Mouse (Mus musculus) ES-CJ7 (cell line): ENCODE results near the gene Zp3.
A peak's percentile ranks its signal among the peaks of the same experiment; 100 is the strongest.

Experiments
- DNase-seq: peaks from one replicate; pipeline ENCODE4 v3.0.0; 2011; ENCODE audit warnings: low read depth, low spot score

Gene Zp3

DNA sequence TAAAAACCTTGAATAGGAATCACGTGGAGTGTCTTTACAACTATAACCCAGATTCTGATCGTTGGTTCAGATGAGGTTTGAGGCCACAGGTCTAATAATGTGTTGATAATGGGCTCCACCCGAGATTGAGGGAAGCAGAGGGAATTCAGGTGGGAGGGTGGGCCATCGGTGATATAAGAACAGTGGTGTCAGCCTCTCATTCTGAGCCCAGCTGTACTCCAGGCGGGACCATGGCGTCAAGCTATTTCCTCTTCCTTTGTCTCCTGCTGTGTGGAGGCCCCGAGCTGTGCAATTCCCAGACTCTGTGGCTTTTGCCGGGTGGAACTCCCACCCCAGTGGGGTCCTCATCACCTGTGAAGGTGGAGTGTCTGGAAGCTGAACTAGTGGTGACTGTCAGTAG, at the start of gene Zp3:
Gene Zp3, plus strand, starts transcription at position 196 of the 400 bp plus-strand sequence.
- DNase-seq: peak; percentile 61

DNA sequence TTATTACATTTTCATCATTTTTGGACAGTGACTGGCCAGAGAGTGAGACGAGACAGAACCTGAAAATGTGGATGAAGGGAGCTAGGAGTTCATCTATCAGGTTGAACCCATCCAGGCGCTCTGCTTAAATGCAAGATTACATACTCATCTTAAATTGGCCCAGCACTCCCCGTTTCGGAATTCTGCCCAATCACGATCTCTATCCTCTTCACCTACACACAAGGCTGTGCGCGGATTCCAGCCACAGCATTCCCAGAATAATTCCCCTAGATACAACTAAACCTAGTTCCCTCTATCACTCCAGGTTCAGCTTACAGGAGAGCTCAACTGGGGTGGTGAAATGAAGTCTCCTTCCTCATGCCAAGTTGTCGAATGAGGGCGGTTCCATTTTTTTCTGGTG, 48.4 kb upstream of the Zp3 start:
- no peak for DNase-seq

DNA sequence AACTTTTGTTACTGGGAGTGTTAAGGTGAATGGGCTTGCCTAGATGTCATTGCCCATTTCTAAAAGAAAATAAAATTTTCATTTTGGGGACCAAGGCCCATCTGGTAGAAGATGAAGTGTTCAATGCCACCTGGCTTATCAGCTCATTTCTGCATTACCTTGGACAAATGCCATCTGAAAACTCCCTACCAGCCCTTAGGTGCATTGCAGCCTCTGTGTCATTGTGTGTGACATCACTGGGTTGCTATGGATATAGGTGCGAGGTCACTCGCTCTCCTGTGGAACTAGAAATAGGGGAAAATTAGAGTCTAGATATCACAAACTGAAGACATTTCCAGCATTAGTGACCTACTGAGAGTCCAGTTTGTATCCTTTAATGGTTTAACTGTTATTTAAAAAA, 47.5 kb upstream of the Zp3 start:
- DNase-seq: no peak

DNA sequence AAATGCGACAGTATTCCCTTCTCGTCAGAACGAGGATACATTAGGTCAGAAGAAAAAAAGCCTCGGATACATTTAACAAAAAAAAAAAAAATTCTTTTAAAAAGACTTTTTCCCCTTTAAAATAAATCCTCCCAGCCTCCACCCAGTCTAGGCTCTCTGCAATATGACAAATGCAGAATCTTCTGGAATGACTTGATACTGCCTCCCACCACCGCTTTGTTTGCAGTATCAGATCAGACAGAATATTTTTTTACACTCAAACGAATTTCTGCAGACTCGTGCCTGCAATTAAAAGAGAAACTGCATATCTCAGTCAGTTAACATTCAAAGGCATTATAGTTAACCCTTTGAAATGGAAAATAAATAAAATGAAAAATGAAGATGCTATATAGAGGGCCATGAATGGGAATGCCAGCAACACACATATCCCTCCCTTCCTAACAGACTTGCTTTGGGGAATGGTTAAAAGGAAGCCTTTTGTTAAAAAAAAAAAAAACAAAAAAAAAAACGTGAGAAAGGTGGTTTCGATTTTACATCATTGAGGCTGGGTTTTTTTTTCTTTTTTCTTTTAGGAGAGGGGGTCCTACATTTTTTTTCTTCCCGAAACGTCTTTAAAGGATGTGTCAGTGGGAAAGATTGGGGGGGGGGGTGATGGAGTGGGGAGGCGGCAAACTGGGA, 46.5 kb upstream of the Zp3 start:
- no peak for DNase-seq

DNA sequence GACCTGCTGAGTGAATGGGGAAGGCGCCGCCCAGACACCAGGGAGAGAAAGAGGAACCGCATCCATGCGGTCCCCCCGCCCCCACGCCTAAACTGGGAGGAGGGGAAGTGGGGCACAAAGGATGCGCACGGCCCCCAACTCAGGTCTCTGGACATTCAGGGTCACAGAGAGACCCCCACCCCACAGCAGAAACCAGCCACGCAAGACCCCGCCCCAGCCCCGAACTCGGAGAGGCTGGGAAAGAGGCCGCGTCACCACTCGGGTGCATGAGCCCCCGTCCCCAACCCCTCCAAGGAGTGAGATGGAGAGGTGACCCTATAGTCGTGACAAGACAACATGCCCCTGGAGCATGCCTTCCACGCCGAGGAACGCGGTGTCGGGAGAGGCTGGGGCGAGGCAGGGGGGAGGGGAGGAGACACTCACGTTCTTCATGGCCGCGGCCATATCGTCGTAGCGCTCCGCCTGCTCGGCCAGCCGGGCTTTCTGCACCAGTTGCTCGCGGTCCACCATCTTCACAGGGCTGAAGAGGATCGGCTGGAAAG, 45.9 kb upstream of the Zp3 start:
- peak; percentile 84 for DNase-seq

DNA sequence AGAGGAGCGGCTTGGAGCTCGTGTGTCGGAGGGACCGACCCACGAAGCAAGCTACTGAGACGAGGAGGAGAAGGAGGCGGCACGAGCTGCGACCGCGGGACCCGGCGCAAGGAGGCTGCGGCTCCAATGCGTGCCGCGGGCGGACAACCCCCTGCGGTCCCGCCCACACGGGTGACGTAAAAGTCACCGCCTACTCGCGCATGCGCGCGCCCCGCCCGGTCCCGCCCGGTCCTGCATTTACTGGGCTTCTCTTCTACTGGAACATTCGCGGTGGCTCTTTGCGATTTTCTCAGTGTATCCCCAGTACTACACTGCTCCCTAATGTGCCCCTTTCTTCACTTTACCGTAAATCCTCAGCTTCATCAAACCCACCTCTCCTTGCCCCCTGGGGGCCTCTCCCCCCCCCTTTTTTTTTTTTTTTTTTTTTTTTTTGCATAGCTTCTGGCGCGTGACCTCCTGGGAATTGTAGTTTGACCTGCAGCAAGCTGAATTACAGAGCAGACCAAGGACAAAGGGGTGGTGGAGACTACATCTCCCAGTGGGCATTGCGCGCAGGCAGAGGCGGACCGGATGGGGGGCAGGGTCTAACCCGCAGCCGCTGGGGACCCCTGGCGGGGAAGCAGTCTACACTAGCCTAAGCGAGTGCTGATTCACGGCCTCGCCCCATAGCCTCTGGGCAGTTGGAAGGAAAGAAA, 45.3 kb upstream of the Zp3 start, which contains the start of gene Ywhag:
Gene Ywhag, minus strand, starts transcription at position 136 of the 695 bp plus-strand sequence.
- DNase-seq: peak; percentile 99

DNA sequence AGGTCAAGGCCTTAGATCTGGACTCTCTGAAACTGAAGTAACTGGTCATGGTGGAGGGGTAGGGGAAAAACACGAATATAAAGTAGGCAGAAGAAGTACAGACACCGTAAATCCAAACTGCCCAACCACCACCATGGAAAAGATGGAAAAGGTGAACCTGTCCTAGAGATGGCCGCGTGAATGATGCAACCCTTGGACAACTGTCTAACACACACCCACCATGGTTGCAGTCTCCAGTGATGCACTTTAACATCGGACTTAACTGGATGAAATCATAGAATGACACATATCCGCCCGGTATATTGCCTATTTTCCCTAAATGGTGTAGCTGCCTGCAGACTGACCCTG, 44.7 kb upstream of the Zp3 start:
- no peak for DNase-seq

DNA sequence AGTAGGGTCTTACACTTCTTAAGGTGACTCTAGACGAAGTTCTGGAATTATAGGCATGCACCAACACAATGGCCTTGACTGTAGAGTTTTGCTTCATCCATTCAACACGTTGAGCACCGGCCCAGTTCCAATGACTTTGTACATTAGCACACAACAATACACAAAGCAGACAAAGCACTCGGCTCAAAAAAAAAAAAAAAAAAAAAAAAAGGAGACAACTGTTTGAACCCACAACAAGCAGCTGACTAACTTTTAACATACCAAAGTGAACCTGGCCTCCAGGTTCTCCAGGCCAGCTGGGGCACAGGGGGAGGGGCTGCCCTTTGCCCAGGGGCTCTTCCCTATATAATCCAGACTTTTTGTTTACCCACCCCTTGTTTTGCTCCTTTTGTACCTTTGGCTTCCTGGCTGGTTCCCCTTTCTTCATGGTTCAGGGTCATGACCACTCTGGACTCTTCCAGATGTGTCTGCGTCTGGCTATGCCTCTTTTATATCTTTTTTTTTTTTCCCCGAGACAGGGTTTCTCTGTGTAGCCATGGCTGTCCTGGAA, 44.2 kb upstream of the Zp3 start:
- peak; percentile 81 for DNase-seq

DNA sequence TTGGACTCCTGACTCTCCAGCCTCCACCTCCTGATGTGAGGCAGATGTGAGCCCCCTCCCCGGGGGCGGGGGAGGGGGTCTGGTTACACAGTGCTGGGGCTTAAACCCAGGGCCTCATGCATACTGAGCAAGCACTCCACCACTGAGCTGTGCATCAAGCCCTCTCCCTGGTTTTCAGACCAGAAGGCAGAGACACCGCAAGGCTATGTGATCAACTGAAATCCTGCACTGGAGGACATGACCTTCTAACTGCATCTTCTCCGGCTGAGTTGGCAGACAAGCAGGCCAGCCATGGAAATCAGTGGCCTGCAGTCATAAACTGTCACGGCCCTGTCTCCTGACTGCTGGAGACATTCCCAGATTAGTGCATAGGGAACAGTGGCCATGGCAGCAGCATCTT, 39.3 kb upstream of the Zp3 start:
- peak; percentile 62 for DNase-seq

DNA sequence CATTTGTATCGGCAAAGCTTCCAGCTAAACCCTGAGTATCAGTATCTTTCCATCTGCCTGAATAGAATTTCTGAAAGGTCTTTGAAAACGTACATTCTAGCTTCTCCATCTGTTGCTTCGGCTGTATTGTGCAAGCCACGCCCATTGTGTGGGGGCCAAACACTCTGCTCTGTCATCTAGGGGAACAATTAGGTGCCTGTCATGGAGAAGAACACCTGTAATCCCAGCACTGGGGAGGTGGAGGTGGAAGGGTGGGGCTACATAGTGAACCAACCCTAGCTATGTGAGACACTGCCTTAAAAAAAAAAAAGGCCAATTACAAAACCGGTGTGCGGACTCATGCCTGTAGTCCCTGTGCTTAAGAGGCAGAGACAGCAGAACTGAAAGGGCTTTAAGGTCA, 37.2 kb upstream of the Zp3 start:
- DNase-seq: peak; percentile 49

DNA sequence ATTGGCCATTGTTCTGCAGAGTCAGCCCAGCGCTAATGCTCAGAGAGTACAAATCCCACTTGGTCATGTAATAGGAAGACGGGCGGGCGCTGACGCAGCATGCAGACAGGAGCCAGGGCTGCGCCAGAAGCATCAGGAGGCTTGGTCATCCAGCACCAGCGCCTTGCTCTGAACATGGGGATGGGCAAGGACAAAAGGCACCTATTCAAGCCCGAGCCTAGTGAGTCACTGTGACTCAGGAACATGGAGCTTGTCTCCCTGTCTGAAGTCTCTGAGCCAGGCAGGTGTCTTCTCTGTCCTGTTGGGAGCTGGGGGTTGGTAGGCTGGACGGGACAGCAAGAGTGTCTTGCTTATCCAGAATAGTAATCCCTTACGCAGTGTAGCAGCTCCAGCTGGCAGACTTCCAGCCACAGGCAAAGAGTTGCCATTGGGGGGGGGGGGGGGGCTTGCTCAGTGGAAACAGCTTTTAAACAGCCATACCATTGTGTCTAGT, 33.9 kb upstream of the Zp3 start:
- no peak for DNase-seq

DNA sequence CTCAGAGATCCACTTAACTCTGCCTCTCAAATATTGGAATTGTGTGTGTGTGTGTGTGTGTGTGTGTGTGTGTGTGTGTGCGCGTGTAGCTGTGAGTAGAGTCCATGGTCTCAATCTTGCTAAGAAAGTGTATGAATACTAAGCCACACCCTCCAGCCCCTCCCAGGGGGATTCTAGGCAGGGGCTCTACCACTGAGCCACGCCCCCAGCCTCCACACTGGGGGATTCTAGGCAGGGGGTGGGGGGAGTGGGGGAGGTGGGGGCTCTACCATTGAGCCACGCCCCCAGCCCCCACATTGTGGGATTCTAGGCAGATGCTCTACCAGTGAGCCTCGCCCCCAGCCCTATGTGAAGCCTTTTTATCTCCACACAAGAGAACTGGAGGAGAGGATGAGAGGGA, 33.3 kb upstream of the Zp3 start:
- DNase-seq: peak; percentile 84

DNA sequence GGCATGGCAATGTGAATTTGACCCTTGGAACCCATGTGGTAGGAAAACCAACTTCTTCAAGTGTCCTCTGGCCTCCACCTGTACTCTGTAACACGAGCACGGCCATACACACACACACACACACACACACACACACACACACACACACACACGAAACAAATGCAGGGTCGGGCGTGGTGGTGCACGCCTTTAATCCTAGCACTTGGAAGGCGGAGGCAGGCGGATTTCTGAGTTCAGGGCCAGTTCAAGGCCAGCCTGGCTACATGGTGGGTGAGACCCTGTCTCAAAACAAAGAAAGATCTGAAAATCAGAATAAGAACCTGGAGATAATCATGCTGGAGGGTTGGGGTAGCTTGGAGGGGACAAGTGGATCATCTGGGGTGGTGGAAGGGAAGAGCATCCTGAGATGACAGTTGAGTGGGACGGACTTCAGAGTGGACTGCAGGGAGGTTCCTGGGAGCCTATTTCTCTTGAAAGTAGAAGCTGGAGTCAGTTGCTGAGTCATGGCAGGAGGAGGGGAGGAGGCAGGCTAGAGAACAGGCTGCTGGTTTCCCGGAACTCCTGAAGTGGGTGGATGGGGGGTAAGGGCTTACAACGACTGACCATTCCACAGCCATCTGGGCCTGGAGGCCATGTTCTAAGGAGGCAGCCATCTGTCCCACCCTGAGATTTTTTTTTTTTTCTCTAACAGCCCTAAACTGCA, 29.0 kb upstream of the Zp3 start:
- peak; percentile 57 for DNase-seq

DNA sequence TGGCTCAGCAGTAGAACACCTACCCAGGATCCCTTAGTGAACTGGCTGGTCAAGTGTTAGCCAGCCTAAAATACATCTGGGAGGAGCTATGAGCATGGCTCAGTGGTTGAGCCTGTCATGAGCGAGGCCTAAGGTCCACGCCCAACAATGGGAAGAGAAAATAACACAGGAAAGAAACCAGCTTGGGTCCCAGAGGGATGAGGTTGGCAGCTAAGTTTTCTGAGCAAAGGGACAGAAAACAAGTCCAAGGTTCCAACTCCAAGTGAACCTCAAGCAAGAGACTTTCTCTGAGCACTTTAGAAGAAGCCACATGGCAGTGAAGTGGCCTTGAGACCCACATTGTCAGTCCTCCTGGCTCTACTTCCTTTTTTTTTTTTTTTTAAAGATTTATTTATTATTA, 28.2 kb upstream of the Zp3 start:
- DNase-seq: no peak

DNA sequence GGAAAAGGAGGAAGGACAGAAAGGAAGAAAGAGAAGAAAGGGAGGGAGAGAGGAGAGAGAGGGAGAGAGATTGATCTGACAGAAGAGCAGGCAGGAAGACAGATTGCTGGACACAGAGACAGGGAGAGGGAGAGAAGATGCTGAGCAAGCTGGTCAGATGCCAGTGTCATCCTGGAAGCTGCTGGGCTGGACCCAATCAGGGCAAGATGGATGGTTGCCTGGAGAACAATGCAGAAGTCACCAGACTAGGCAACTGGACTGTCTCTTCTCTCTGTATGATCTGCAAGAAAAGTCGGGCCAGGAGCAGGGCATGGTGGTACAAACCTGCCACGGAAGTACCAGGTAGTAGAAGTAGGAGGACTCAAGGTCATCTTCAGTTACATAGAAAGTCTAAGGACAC, 27.1 kb upstream of the Zp3 start:
- no peak for DNase-seq

DNA sequence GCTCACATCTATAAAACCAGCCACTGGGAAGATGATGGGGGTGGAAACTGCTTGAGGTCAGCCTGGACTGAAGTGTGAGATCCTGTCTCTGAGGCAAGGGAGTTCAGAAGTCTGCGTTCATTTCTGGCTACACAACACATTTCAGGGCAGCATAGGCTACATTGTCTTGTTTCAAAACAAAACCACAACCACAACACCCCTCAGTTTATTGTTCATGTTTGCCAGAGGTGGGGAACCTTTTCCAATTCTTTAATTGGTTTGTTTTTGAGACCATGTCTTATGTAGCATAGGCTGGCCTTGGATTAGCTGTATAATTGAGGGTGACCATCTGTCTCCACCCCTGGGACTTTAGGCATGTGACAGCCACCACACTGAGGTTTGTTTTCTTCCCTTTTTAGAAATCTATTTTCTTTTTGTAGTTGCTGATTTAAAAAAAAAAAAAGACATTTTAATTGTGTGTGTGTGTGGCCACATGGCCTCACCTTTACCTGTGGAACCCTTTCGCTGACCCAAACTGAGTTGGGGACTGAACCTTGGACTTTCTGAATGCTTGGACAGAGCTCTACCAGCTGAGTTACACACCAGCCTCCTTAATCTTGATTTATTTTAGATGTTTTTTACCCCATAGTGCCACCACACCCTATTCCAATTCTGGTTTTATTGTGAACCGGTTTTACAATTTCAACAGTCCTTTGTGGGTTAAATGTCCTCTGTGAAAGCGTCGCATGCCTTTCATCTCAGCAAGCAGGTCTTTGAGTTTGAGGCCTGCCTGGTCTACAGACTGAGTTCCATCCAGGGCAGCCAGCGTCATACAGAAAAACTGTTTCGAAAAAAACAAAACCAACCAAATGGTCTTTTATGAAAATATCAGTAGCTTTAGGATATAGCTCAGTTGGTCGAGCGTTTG, 23.3 kb upstream of the Zp3 start:
- no peak for DNase-seq

DNA sequence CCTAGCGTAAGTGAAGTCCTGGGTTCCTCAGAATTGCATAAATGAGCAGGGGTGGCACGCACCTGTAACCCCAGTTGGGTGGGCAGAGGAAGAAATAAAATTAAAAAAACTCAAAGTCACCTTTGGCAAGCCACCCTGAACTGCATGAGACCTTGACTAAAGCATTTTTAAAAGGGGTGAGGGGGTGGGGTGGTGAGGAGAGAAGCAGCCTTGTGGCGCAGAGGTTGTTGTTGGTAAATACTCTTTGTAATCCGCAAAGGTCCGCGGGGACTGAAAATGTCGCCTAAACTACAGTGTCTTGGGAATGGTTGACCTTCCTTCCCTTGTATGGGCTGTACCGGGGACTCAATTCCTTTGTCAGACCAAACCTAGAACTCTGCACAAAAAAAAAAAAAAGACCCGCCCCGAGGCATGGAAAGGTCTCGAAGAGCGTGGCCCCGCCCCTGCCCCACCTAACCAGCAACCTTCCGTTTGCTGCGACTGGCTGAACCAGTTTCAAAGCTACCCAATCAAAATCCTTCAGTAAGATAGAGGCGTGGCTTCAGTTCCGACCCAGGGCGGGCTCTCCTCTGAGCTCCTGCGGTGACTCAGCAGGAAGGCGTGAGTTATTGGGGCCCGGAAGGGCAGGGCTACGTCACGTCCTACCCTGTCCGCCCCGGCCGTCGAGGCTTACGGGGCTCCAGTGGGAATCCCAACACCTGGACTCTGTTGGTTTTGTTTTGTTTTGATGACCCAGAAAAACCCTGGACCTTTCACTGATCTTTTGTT, 22.5 kb upstream of the Zp3 start:
- peak; percentile 100 for DNase-seq

DNA sequence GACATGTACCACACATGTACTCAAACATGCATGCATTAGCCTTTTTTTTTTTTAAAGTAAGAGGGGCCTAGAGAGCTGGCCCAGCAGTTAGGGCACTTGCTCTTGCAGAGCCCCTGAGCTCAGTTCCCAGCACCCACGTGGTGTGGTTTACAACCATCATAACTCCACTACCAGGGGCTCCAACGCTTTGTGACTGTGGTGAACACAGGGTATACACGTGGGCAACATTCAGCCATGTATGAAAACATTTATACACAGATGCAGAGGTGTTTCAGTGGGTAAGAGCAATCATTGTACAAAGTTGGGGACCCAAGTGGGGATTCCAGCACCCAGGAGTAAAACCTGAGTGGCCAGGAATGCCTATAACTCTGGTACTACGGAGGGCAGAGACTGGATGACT, 21.5 kb upstream of the Zp3 start:
- no peak for DNase-seq

DNA sequence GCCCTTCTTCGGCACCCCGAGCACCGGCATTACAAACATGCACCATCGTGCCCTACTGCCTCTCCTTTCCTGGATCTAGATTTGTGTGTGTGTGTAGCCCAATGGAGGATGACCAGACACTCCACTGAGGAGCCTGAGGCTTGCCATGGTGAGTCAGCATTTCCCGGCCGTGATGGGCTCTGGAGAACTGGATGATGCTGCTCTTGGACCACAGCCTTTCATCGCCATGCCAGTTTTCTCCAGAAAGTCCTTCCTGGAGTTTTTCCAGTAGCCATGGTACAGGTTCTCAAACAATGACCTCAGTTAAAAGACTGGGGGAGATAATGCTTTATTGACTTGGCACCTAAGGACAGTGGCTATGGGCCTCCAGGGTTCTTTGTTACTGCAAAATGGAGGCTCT, 20.0 kb upstream of the Zp3 start:
- no peak for DNase-seq

DNA sequence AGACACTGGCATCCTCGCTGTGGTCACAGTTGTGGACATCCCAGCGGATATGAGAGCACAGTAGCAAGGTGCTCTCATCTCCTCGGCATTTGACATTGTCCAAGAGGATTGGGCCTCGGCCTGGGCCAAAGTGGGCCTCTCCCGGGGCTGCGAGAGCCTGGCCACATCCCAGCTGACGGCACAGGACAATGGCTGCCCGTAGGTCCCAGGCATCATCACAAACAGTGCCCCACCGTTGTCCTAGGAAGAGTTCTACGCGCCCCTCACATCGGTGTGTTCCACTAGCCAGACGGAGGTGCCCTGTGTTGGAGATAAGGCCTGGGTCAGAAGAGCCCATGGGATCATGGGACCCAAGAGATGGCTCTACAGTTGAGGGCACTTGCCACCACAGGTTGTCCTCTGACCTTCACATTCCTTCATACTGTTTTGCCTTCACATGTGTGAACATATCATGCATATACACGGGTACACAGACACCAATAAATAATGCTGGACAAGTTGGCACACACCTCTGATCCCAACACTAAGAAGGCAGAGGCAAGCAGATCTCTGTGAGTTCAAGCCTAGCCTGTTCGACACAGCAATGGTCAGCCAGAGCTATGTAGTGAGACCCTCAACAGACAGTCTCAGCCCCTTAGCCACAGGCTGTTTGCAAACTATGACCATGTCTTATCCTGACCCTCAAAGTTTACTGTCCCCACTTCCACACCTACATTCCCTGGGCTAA, 18.8 kb upstream of the Zp3 start:
- DNase-seq: no peak
